ENCODE assay signal across 8 mouse cellular contexts in the genomic region with DNA sequence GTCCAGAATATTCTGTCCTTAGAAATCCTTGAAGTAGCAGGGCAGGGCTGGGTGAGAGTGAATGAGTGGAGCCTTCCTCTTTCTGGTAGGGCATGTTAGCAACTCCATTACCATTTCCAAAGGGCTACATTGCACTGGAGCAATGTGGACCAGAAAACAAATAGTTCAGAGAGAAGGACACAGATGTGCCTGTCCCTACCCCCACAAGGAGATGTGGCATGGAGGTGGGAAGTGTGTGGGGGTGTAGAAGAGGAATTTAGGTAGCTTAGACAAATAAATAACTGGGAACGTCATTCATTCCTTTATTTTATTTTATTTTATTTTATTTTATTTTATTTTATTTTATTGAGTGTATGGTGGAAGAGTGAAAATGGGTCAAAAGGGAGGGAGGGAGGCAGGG.
DNase-seq lines count a peak whose midpoint lies in the region.
"Not testable (repeated sequence)": the region's sequence is repeated elsewhere in the genome, so short reads cannot be mapped to it uniquely, and the experiment has no call there.

No protein-coding gene starts in this region.

- DNase-seq in NIH3T3 (ENCODE audit: low read depth): peak; percentile 44
- peak; percentile 16 for DNase-seq in cerebellum, adult 11 months
- peak; percentile 13 to 23 for DNase-seq in frontal cortex, postnatal 36 days (ENCODE audit: low spot score in 2 of 2)
- peak; percentile 33 for DNase-seq in kidney, adult 18-20 months
- peak; percentile 5 to 20 for DNase-seq in left cerebral cortex, adult 8-10 months (ENCODE audit: low spot score in 2 of 2)
- DNase-seq in midbrain, embryonic 10.5 days (ENCODE audit: low spot score): peak; percentile 25
- DNase-seq in spleen, postnatal 10 days (ENCODE audit: low spot score in 2 of 2): peak; percentile 54 to 69
- DNase-seq in urinary bladder, postnatal 36 days (ENCODE audit: low spot score in 2 of 2): peak; percentile 26 to 27

- H3K27me3 ChIP-seq in midbrain, embryonic 10.5 days (ENCODE audit: low read depth, poor library complexity, severe bottlenecking): not testable (repeated sequence)

- 18% methylated on average over 1 of the region's 1 CpGs for WGBS in midbrain, embryonic 10.5 days

- not testable (repeated sequence) for H3K4me1 ChIP-seq in midbrain, embryonic 10.5 days

- H3K36me3 ChIP-seq in midbrain, embryonic 10.5 days: not testable (repeated sequence)

- H3K9me3 ChIP-seq in midbrain, embryonic 10.5 days (replicated peaks): not testable (repeated sequence)

- H3K27ac ChIP-seq in midbrain, embryonic 10.5 days (replicated peaks): not testable (repeated sequence)

- not testable (repeated sequence) for H3K4me3 ChIP-seq in midbrain, embryonic 10.5 days
